Mouse (Mus musculus): Measurements from ENCODE around the gene Alk.

The Alk gene

GRCm38 (mm10) chr17:72265171-72266022, 339.0 kb downstream of the Alk start:
- no peak for DNase-seq (ENCODE audit: low spot score in 2 of 2)

GRCm38 (mm10) chr17:72253411-72253810, 351.0 kb downstream of the Alk start:
- no peak for DNase-seq (ENCODE audit: low spot score in 2 of 2)

GRCm38 (mm10) chr17:72251554-72251953, 352.9 kb downstream of the Alk start:
- no peak for DNase-seq (ENCODE audit: low spot score in 2 of 2)

- no peak for DNase-seq (ENCODE audit: low spot score in 2 of 2)
Observed at GRCm38 (mm10) chr17:72250482-72251405, 353.7 kb downstream of the Alk start.

GRCm38 (mm10) chr17:72242036-72242435, 362.4 kb downstream of the Alk start:
- DNase-seq (ENCODE audit: low spot score in 2 of 2), result peak; percentile 17 to 38

- DNase-seq (ENCODE audit: low spot score in 2 of 2), result peak in 1 of 2 experiments; percentile 11
Observed at GRCm38 (mm10) chr17:72237315-72237714, 367.1 kb downstream of the Alk start.

- no peak for DNase-seq (ENCODE audit: low spot score in 2 of 2)
Observed at GRCm38 (mm10) chr17:72230891-72231290, 373.5 kb downstream of the Alk start.

GRCm38 (mm10) chr17:72218816-72219215, 385.6 kb downstream of the Alk start:
- DNase-seq (ENCODE audit: low spot score in 2 of 2), result no peak

GRCm38 (mm10) chr17:72197576-72197975, 406.9 kb downstream of the Alk start:
- no peak for DNase-seq (ENCODE audit: low spot score in 2 of 2)

GRCm38 (mm10) chr17:72194976-72195650, 409.3 kb downstream of the Alk start:
- no peak for DNase-seq (ENCODE audit: low spot score in 2 of 2)

- DNase-seq (ENCODE audit: low spot score in 2 of 2), result no peak
Observed at GRCm38 (mm10) chr17:72190536-72190935, 413.9 kb downstream of the Alk start.

- no peak for DNase-seq (ENCODE audit: low spot score in 2 of 2)
Observed at GRCm38 (mm10) chr17:72187026-72187425, 417.4 kb downstream of the Alk start.

GRCm38 (mm10) chr17:72182414-72182813, 422.0 kb downstream of the Alk start:
- no peak for DNase-seq (ENCODE audit: low spot score in 2 of 2)

- DNase-seq (ENCODE audit: low spot score in 2 of 2), result no peak
Observed at GRCm38 (mm10) chr17:72180200-72180599, 424.2 kb downstream of the Alk start.

GRCm38 (mm10) chr17:72179722-72180140, 424.7 kb downstream of the Alk start:
- DNase-seq (ENCODE audit: low spot score in 2 of 2), result no peak

- DNase-seq (ENCODE audit: low spot score in 2 of 2), result no peak
Observed at GRCm38 (mm10) chr17:72173778-72174177, 430.6 kb downstream of the Alk start.

GRCm38 (mm10) chr17:72168152-72168551, 436.3 kb downstream of the Alk start:
- no peak for DNase-seq (ENCODE audit: low spot score in 2 of 2)

- no peak for DNase-seq (ENCODE audit: low spot score in 2 of 2)
Observed at GRCm38 (mm10) chr17:72158857-72159385, 445.5 kb downstream of the Alk start.

GRCm38 (mm10) chr17:72157830-72158629, 446.4 kb downstream of the Alk start:
- DNase-seq (ENCODE audit: low spot score in 2 of 2), result no peak

GRCm38 (mm10) chr17:72153038-72153437, 451.4 kb downstream of the Alk start:
- DNase-seq (ENCODE audit: low spot score in 2 of 2), result no peak

All from urinary bladder, postnatal 36 days (tissue).